Mouse (Mus musculus): Measurements from ENCODE around the gene Gpr173. TPM values are rescaled to one million over a fixed set of nuclear protein-coding genes. Genes with fewer than 3 reads are reported as not detected.
"Not testable (repeated sequence)": the region's sequence is repeated elsewhere in the genome, so short reads cannot be mapped to it uniquely, and the experiment has no call there.

Gpr173 gene
- polyA plus RNA-seq, 1 experiment from 2014 or later: 5.8 TPM

GRCm38 (mm10) chrX:152336546-152337332 is 31.8 kb downstream of the Gpr173 start:
- H3K9ac ChIP-seq (replicated peaks): peak overlapping the region; percentile 52; the same call in 1 of the 2 replicates
- H3K4me2 ChIP-seq: peak overlapping the region; percentile 52
- ATAC-seq (ENCODE audit: insufficient number of reproducible peaks, insufficient read depth, low FRiP score, low TSS enrichment, low read depth): peak; percentile 99
- WGBS: 13% methylated on average over 33 of the region's 33 CpGs
- H3K27me3 ChIP-seq: peaks cover 49% of the 10 kb centered on the region
- H3K27ac ChIP-seq: peak overlapping the region; percentile 95
- H3K36me3 ChIP-seq: peaks cover 23% of the 10 kb centered on the region; the same call in 1 of the 2 replicates
- H3K4me1 ChIP-seq (replicated peaks): 0 out of 2 replicates have a peak, but pooled peaks cover 7% of the 10 kb centered on the region
- peak overlapping the region; percentile 24 for H3K4me3 ChIP-seq (replicated peaks)
- no peaks in the 10 kb centered on the region for H3K9me3 ChIP-seq

- peak; percentile 54 for ATAC-seq (ENCODE audit: insufficient number of reproducible peaks, insufficient read depth, low FRiP score, low TSS enrichment, low read depth)
- Histone ChIP-seq H3K27me3 (peaks cover 43% of the 10 kb centered on the region), H3K4me3 (replicated peaks) (peak overlapping the region; percentile 24; the same call in 1 of the 2 replicates)
Observed at GRCm38 (mm10) chrX:152336123-152336522, 32.4 kb downstream of the Gpr173 start.

GRCm38 (mm10) chrX:152329400-152329799 is 39.1 kb downstream of the Gpr173 start:
- H3K27me3 ChIP-seq: peaks cover 32% of the 10 kb centered on the region
- not testable (repeated sequence) for H3K4me3 ChIP-seq (replicated peaks); H3K27ac ChIP-seq; H3K4me1 ChIP-seq (replicated peaks); H3K9ac ChIP-seq (replicated peaks); H3K36me3 ChIP-seq; H3K9me3 ChIP-seq; H3K4me2 ChIP-seq; ATAC-seq (ENCODE audit: insufficient number of reproducible peaks, insufficient read depth, low FRiP score, low TSS enrichment, low read depth)

More at GRCm38 (mm10) chrX:152336123-152336522, 32.4 kb downstream of the Gpr173 start:
- 54% methylated on average over 4 of the region's 4 CpGs for WGBS
- Histone ChIP-seq H3K27ac (peak overlapping the region; percentile 95; the same call in 1 of the 2 replicates), H3K36me3 (peaks cover 23% of the 10 kb centered on the region; the same call in 1 of the 2 replicates), H3K4me2 (peak overlapping the region; percentile 52)
- not testable (repeated sequence) for H3K9ac ChIP-seq (replicated peaks); H3K4me1 ChIP-seq (replicated peaks); H3K9me3 ChIP-seq

- WGBS: 24% methylated on average over 8 of the region's 8 CpGs
- Histone ChIP-seq H3K9me3 (no peaks in the 10 kb centered on the region), H3K27me3 (peaks cover 31% of the 10 kb centered on the region), H3K36me3 (no peaks in the 10 kb centered on the region), H3K4me3 (replicated peaks) (peak overlapping the region; percentile 53), H3K4me1 (replicated peaks) (no peaks in the 10 kb centered on the region), H3K27ac (peak overlapping the region; percentile 60; the same call in 1 of the 2 replicates), H3K4me2 (peak overlapping the region; percentile 45), H3K9ac (replicated peaks) (no peak overlapping the region)
- ATAC-seq (ENCODE audit: insufficient number of reproducible peaks, insufficient read depth, low FRiP score, low TSS enrichment, low read depth): peak; percentile 33; the same call in 1 of the 2 replicates
Observed at GRCm38 (mm10) chrX:152327689-152328052, 40.8 kb downstream of the Gpr173 start.

GRCm38 (mm10) chrX:152326996-152327688 is 41.4 kb downstream of the Gpr173 start, which contains the start of gene Kantr:
TSS of gene Kantr (minus strand) at chrX:152327495.
- Histone ChIP-seq H3K27ac (peak within 1 kb of the TSS; percentile 60; the same call in 1 of the 2 replicates), H3K27me3 (peaks cover 31% of the 10 kb centered on the region)

GRCm38 (mm10) chrX:152323584-152323983 is 44.9 kb downstream of the Gpr173 start:
- Histone ChIP-seq H3K4me3 (replicated peaks) (no peak overlapping the region), H3K27ac (no peak overlapping the region), H3K36me3 (0 out of 2 replicates have a peak, but pooled peaks cover 3% of the 10 kb centered on the region), H3K4me2 (no peak overlapping the region), H3K9ac (replicated peaks) (no peak overlapping the region), H3K4me1 (replicated peaks) (no peaks in the 10 kb centered on the region), H3K9me3 (no peaks in the 10 kb centered on the region), H3K27me3 (peaks cover 37% of the 10 kb centered on the region)
- WGBS: 84% methylated on average over 1 of the region's 1 CpGs
- no peak for ATAC-seq (ENCODE audit: insufficient number of reproducible peaks, insufficient read depth, low FRiP score, low TSS enrichment, low read depth)

More at GRCm38 (mm10) chrX:152326996-152327688, 41.4 kb downstream of the Gpr173 start, which contains the start of gene Kantr:
- peak within 1 kb of the TSS; percentile 63 for H3K9ac ChIP-seq (replicated peaks)
- H3K9me3 ChIP-seq: no peaks in the 10 kb centered on the region
- WGBS: 13% methylated on average over 29 of the region's 29 CpGs
- peak; percentile 99 for ATAC-seq (ENCODE audit: insufficient number of reproducible peaks, insufficient read depth, low FRiP score, low TSS enrichment, low read depth)
- H3K4me1 ChIP-seq (replicated peaks): no peaks in the 10 kb centered on the region
- H3K4me3 ChIP-seq (replicated peaks): peak within 1 kb of the TSS; percentile 53
- no peaks in the 10 kb centered on the region for H3K36me3 ChIP-seq
- peak within 1 kb of the TSS; percentile 53 for H3K4me2 ChIP-seq

GRCm38 (mm10) chrX:152322776-152323175 is 45.7 kb downstream of the Gpr173 start:
- WGBS: 29% methylated on average over 2 of the region's 2 CpGs
- ATAC-seq (ENCODE audit: insufficient number of reproducible peaks, insufficient read depth, low FRiP score, low TSS enrichment, low read depth): no peak

GRCm38 (mm10) chrX:152320535-152320934 is 48.0 kb downstream of the Gpr173 start:
- Histone ChIP-seq H3K4me2 (no peak overlapping the region), H3K9me3 (no peaks in the 10 kb centered on the region)
- WGBS: 83% methylated on average over 4 of the region's 4 CpGs

More at GRCm38 (mm10) chrX:152322776-152323175, 45.7 kb downstream of the Gpr173 start:
- 0 out of 2 replicates have a peak, but pooled peaks cover 3% of the 10 kb centered on the region for H3K36me3 ChIP-seq
- peaks cover 33% of the 10 kb centered on the region for H3K27me3 ChIP-seq
- no peak overlapping the region for H3K9ac ChIP-seq (replicated peaks)
- no peak overlapping the region for H3K4me2 ChIP-seq
- H3K4me3 ChIP-seq (replicated peaks): no peak overlapping the region
- no peaks in the 10 kb centered on the region for H3K9me3 ChIP-seq
- no peak overlapping the region for H3K27ac ChIP-seq
- H3K4me1 ChIP-seq (replicated peaks): no peaks in the 10 kb centered on the region

GRCm38 (mm10) chrX:152307942-152308341 is 60.6 kb downstream of the Gpr173 start:
- Histone ChIP-seq H3K4me1 (replicated peaks) (no peaks in the 10 kb centered on the region), H3K27ac (no peak overlapping the region), H3K4me2 (no peak overlapping the region), H3K4me3 (replicated peaks) (no peak overlapping the region), H3K27me3 (peaks cover 16% of the 10 kb centered on the region), H3K9ac (replicated peaks) (no peak overlapping the region), H3K9me3 (no peaks in the 10 kb centered on the region), H3K36me3 (peaks cover 5% of the 10 kb centered on the region; the same call in 1 of the 2 replicates)
- ATAC-seq (ENCODE audit: insufficient number of reproducible peaks, insufficient read depth, low FRiP score, low TSS enrichment, low read depth): no peak
- WGBS: 64% methylated on average over 2 of the region's 2 CpGs

More at GRCm38 (mm10) chrX:152320535-152320934, 48.0 kb downstream of the Gpr173 start:
- no peak for ATAC-seq (ENCODE audit: insufficient number of reproducible peaks, insufficient read depth, low FRiP score, low TSS enrichment, low read depth)
- no peak overlapping the region for H3K27ac ChIP-seq
- H3K9ac ChIP-seq (replicated peaks): no peak overlapping the region
- no peaks in the 10 kb centered on the region for H3K4me1 ChIP-seq (replicated peaks)
- H3K36me3 ChIP-seq: 0 out of 2 replicates have a peak, but pooled peaks cover 3% of the 10 kb centered on the region
- H3K27me3 ChIP-seq: peaks cover 23% of the 10 kb centered on the region
- H3K4me3 ChIP-seq (replicated peaks): no peak overlapping the region

GRCm38 (mm10) chrX:152307371-152307770 is 61.1 kb downstream of the Gpr173 start:
- peaks cover 16% of the 10 kb centered on the region for H3K27me3 ChIP-seq

GRCm38 (mm10) chrX:152306224-152306623 is 62.3 kb downstream of the Gpr173 start:
- peaks cover 16% of the 10 kb centered on the region for H3K27me3 ChIP-seq
- WGBS: 86% methylated on average over 2 of the region's 2 CpGs

More at GRCm38 (mm10) chrX:152307371-152307770, 61.1 kb downstream of the Gpr173 start:
- Histone ChIP-seq H3K4me1 (replicated peaks) (no peaks in the 10 kb centered on the region), H3K9ac (replicated peaks) (no peak overlapping the region), H3K27ac (no peak overlapping the region), H3K4me2 (no peak overlapping the region), H3K9me3 (no peaks in the 10 kb centered on the region), H3K4me3 (replicated peaks) (no peak overlapping the region), H3K36me3 (peaks cover 5% of the 10 kb centered on the region; the same call in 1 of the 2 replicates)
- no peak for ATAC-seq (ENCODE audit: insufficient number of reproducible peaks, insufficient read depth, low FRiP score, low TSS enrichment, low read depth)

More at GRCm38 (mm10) chrX:152306224-152306623, 62.3 kb downstream of the Gpr173 start:
- no peak overlapping the region for H3K9ac ChIP-seq (replicated peaks)
- H3K4me3 ChIP-seq (replicated peaks): no peak overlapping the region
- H3K4me2 ChIP-seq: no peak overlapping the region
- H3K27ac ChIP-seq: no peak overlapping the region
- no peak for ATAC-seq (ENCODE audit: insufficient number of reproducible peaks, insufficient read depth, low FRiP score, low TSS enrichment, low read depth)
- H3K36me3 ChIP-seq: peaks cover 5% of the 10 kb centered on the region; the same call in 1 of the 2 replicates
- H3K9me3 ChIP-seq: no peaks in the 10 kb centered on the region
- H3K4me1 ChIP-seq (replicated peaks): no peaks in the 10 kb centered on the region

All from limb, embryonic 12.5 days (tissue).